Mouse (Mus musculus): Measurements from ENCODE around the gene Ankrd16. TPM values are rescaled to one million over a fixed set of nuclear protein-coding genes. Genes with fewer than 3 reads are reported as not detected.

The Ankrd16 gene
- polyA plus RNA-seq (2015; fragmentation: Nextera tagmentation; extraction: Ambion mirVana), result 52.6 and 59.2 TPM in 2 replicates

DNA sequence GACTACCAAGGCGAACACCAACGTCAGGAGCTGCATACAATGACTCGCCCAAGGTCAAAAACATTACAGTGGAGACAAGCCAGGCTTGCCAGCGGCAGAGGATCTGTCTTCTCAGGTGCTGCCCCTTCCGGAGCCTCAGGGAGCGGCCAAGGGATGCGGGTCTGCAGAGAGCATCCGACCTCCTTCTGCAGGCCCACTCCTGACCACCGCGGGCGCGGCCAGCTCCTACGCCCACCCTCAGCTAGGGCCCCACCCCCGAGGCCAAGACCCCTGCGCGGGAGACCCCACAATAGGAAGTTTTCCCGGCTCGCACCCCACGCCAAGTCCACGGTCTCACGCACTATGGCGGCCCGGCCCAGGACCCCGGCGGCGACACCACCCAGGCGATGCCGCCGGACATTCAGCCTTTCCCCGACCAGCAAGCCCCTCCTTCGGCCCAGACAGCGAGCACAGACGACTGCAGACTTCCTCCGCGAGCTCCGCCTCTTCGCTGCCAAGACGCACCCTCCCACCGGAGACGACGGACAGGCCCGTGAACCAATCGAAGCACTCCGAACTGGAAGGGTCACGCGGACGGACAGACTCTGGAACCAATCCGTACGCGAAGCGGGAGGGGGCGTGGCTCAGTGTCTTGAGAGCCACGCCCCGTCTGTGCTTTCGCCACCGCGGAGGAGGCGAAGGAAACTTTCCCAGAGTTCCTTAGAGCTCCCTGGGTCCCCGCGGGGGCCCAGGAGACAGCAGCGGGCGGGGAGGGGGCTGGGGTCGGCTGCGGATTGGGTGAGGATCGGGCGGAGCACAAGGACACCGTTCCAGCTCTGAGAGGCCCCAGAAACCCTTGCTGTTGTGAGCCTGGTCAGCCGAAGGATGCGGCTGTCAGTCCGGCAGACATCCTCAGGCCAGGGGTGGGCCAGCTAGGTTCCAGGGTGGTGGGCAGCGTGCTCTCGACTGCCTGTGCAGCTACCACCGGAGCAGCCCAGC, at the start of gene Ankrd16, which contains the start of gene Fbh1:
Gene Ankrd16 (plus strand): TSS at position 786 of the 978 bp plus-strand sequence.
Gene Fbh1 (minus strand): TSS at position 492 of the 978 bp plus-strand sequence.
- Histone ChIP-seq H3K4me3 (ENCODE audit: low read length) (peak within 1 kb of the TSS; percentile 80), H3K9ac (replicated peaks; ENCODE audit: low read length) (peak within 1 kb of the TSS; percentile 83), H3K27ac (ENCODE audit: low read length) (peak within 1 kb of the TSS; percentile 98), H3K9me3 (ENCODE audit: low read length) (peaks cover 3% of the 10 kb centered on the region; the same call in 1 of the 2 replicates), H3K4me1 (ENCODE audit: insufficient read depth, low read length) (peaks cover 23% of the 10 kb centered on the region), H3K4me2 (replicated peaks; ENCODE audit: low read depth, low read length) (peak within 1 kb of the TSS; percentile 87), H3K36me3 (ENCODE audit: insufficient read depth, low read length) (peaks cover 15% of the 10 kb centered on the region), H3K27me3 (ENCODE audit: insufficient read depth, low read length) (no peaks in the 10 kb centered on the region)
- 0% methylated on average over 63 of the region's 73 CpGs for WGBS
- peak; percentile 97 for ATAC-seq (ENCODE audit: low FRiP score, low TSS enrichment)

DNA sequence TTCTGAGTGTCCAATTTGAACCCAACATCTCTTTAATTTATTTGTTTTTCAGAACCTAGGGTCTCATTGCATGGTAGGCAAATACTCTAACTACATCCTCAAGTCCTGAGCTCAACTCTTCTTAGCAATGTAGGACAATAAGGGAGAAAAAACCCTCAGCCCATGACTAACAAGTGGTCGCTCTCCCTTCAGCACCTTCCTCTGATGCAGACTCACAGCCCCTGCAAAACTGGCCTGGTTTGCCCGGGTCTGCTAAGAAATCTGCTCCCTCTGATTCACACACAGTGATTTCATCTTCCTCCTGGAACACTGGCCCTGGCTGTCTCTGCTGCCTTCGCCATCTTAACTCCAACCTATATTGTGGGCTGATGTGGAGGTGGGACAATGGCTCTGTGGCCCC, 48.6 kb upstream of the Ankrd16 start:
- H3K4me1 ChIP-seq (ENCODE audit: insufficient read depth, low read length), result no peaks in the 10 kb centered on the region
- H3K4me3 ChIP-seq (ENCODE audit: low read length), result no peak overlapping the region
- H3K27ac ChIP-seq (ENCODE audit: low read length), result no peak overlapping the region
- H3K9ac ChIP-seq (replicated peaks; ENCODE audit: low read length), result no peak overlapping the region
- H3K27me3 ChIP-seq (ENCODE audit: insufficient read depth, low read length), result no peaks in the 10 kb centered on the region
- no peaks in the 10 kb centered on the region for H3K9me3 ChIP-seq (ENCODE audit: low read length)
- WGBS, result 52% methylated on average over 3 of the region's 3 CpGs
- no peak overlapping the region for H3K4me2 ChIP-seq (replicated peaks; ENCODE audit: low read depth, low read length)
- H3K36me3 ChIP-seq (ENCODE audit: insufficient read depth, low read length), result no peaks in the 10 kb centered on the region
- no peak for ATAC-seq (ENCODE audit: low FRiP score, low TSS enrichment)

DNA sequence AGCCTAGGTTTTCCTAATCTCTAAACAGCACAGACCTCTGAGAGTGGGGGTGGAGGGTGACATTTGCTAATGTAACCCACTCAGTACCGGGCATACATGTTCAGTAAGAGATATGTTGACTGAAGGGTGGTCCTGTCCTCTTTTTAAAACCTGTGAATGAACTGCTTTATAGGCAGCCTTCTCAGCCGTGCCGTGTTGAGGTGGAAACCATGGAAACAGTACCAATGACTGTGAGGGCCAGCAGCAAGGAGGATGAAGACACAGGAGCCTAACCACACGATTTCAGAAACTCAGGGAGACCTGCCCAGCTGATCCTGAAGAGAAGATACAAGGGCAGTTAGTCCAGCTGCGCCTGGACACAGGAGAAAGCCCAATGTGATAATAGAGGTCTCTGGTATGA, 44.7 kb upstream of the Ankrd16 start:
- Histone ChIP-seq H3K4me1 (ENCODE audit: insufficient read depth, low read length) (no peaks in the 10 kb centered on the region), H3K27me3 (ENCODE audit: insufficient read depth, low read length) (no peaks in the 10 kb centered on the region), H3K27ac (ENCODE audit: low read length) (no peak overlapping the region), H3K4me3 (ENCODE audit: low read length) (no peak overlapping the region), H3K4me2 (replicated peaks; ENCODE audit: low read depth, low read length) (no peak overlapping the region), H3K36me3 (ENCODE audit: insufficient read depth, low read length) (peaks cover 2% of the 10 kb centered on the region; the same call in 1 of the 2 replicates), H3K9ac (replicated peaks; ENCODE audit: low read length) (no peak overlapping the region), H3K9me3 (ENCODE audit: low read length) (no peaks in the 10 kb centered on the region)
- WGBS, result 71% methylated on average over 5 of the region's 5 CpGs
- no peak for ATAC-seq (ENCODE audit: low FRiP score, low TSS enrichment)

DNA sequence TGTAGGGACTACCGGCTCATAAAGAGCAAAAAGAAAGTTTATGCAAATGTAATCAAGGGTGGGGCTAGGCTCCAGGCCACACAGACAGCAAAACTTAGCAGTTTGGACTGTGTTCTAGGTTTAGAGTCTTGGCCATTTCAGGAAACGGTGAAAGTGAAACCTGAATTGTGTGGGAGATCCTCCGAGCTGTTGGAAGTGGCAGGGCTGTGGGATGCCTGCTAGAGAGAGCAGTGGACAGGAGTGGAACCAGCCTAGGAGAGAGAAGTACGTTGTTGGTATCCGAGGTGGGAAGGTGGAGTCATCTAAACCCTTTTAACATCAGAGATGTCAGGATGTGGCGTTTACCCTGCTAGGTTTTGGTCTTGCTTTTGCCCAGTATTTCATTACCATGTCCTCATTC, 41.8 kb upstream of the Ankrd16 start:
- no peak for ATAC-seq (ENCODE audit: low FRiP score, low TSS enrichment)
- H3K36me3 ChIP-seq (ENCODE audit: insufficient read depth, low read length), result peaks cover 13% of the 10 kb centered on the region
- no peak overlapping the region for H3K4me2 ChIP-seq (replicated peaks; ENCODE audit: low read depth, low read length)
- no peaks in the 10 kb centered on the region for H3K27me3 ChIP-seq (ENCODE audit: insufficient read depth, low read length)
- no peak overlapping the region for H3K9ac ChIP-seq (replicated peaks; ENCODE audit: low read length)
- no peaks in the 10 kb centered on the region for H3K4me1 ChIP-seq (ENCODE audit: insufficient read depth, low read length)
- no peak overlapping the region for H3K4me3 ChIP-seq (ENCODE audit: low read length)
- WGBS, result 83% methylated on average over 6 of the region's 6 CpGs
- H3K27ac ChIP-seq (ENCODE audit: low read length), result no peak overlapping the region
- H3K9me3 ChIP-seq (ENCODE audit: low read length), result no peaks in the 10 kb centered on the region

DNA sequence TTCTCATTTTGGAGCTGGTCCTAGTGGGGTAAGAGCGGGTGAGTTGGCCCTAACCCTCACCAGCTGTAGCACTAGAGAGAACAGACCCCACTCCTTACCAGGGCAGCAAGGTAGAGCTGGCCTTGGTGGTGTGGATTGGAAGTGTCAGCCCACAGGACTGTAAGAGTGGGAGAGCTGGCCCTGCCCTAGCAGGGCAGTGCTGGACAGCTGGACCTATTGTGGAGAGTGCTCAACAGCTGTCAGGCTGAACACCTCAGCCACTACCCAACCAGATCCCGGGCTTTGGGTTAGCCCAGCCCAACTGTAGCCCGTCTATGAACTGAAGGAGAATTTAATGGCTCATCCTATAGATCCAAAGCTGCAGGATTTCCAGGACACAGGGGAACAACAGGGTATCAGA, 38.9 kb upstream of the Ankrd16 start:
- Histone ChIP-seq H3K9ac (replicated peaks; ENCODE audit: low read length) (no peak overlapping the region), H3K27ac (ENCODE audit: low read length) (no peak overlapping the region), H3K27me3 (ENCODE audit: insufficient read depth, low read length) (no peaks in the 10 kb centered on the region), H3K4me1 (ENCODE audit: insufficient read depth, low read length) (no peaks in the 10 kb centered on the region), H3K4me2 (replicated peaks; ENCODE audit: low read depth, low read length) (no peak overlapping the region), H3K4me3 (ENCODE audit: low read length) (no peak overlapping the region), H3K36me3 (ENCODE audit: insufficient read depth, low read length) (peaks cover 42% of the 10 kb centered on the region), H3K9me3 (ENCODE audit: low read length) (no peaks in the 10 kb centered on the region)
- no peak for ATAC-seq (ENCODE audit: low FRiP score, low TSS enrichment)
- 93% methylated on average over 3 of the region's 3 CpGs for WGBS

DNA sequence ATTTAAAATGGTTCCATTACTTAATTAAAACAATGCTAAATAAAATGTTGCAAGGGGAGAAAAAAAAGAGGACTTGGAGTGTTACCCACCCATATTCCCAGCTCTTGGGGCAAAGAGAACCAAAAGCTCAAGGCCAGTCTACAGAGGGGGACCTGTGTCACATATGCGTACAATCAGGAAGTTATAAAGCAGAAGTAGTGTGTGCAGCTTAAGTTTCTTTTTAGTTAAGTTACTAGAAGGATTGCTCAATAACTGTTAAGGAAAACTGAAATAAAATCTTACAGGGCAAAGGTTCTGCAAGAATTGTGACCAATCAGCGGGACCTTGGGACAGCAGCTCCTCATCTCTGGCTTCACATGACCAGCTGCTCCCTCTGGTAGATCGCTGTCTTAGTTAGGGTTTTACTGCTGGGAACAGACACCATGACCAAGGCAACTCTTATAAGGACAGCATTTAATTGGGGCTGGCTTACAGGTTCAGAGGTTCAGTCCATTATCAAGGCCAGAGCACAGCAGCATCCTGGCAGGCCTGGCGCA, 38.1 kb upstream of the Ankrd16 start:
- Histone ChIP-seq H3K4me1 (ENCODE audit: insufficient read depth, low read length) (no peaks in the 10 kb centered on the region), H3K27me3 (ENCODE audit: insufficient read depth, low read length) (no peaks in the 10 kb centered on the region), H3K4me3 (ENCODE audit: low read length) (no peak overlapping the region), H3K27ac (ENCODE audit: low read length) (no peak overlapping the region), H3K36me3 (ENCODE audit: insufficient read depth, low read length) (peaks cover 46% of the 10 kb centered on the region), H3K4me2 (replicated peaks; ENCODE audit: low read depth, low read length) (no peak overlapping the region), H3K9ac (replicated peaks; ENCODE audit: low read length) (no peak overlapping the region), H3K9me3 (ENCODE audit: low read length) (no peaks in the 10 kb centered on the region)
- ATAC-seq (ENCODE audit: low FRiP score, low TSS enrichment), result no peak
- WGBS, result 92% methylated on average over 4 of the region's 4 CpGs

DNA sequence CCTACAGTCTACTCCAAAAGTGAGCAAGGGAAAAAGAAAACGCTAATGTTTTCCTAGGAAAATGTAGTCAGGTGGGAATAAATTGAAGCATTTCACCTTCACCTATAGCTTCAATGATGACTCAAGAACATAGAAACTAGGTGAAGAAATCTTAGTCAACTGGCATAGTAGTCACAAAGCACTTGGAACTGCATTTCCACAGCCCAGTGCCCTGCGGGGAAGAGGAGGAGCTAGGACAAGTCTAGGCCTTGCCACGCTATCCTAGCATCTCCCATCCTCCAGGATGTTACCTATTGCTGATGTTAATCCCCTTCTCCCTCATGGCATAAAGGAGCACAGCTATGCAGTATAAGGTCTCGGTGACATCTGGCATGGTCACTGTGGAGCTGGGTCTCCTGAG, 15.1 kb upstream of the Ankrd16 start:
- Histone ChIP-seq H3K4me2 (replicated peaks; ENCODE audit: low read depth, low read length) (no peak overlapping the region), H3K9ac (replicated peaks; ENCODE audit: low read length) (no peak overlapping the region), H3K27me3 (ENCODE audit: insufficient read depth, low read length) (no peaks in the 10 kb centered on the region), H3K9me3 (ENCODE audit: low read length) (no peaks in the 10 kb centered on the region), H3K4me3 (ENCODE audit: low read length) (no peak overlapping the region), H3K27ac (ENCODE audit: low read length) (no peak overlapping the region), H3K36me3 (ENCODE audit: insufficient read depth, low read length) (peaks cover 66% of the 10 kb centered on the region), H3K4me1 (ENCODE audit: insufficient read depth, low read length) (no peaks in the 10 kb centered on the region)
- 92% methylated on average over 4 of the region's 4 CpGs for WGBS
- ATAC-seq (ENCODE audit: low FRiP score, low TSS enrichment), result no peak

DNA sequence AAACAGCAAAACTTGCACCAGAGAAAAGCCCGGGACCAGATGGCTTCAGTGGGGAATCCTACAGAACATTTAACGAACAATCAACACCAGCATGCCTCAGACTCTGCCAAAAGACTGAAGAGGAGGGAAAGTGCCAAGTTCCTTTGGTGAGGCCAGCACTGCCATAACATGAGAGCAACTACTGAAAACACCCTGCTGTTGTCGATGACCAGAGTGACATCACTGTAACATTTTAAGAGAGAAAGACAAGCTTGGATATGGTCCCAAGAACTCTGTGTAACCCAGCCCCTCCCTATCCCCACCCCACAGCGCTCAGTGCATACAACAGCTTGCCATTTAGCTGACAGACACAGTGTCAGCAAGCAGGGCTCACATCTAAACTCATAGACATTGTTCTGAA, 12.0 kb upstream of the Ankrd16 start:
- Histone ChIP-seq H3K4me1 (ENCODE audit: insufficient read depth, low read length) (no peaks in the 10 kb centered on the region), H3K4me2 (replicated peaks; ENCODE audit: low read depth, low read length) (no peak overlapping the region), H3K27ac (ENCODE audit: low read length) (no peak overlapping the region), H3K9ac (replicated peaks; ENCODE audit: low read length) (no peak overlapping the region), H3K27me3 (ENCODE audit: insufficient read depth, low read length) (no peaks in the 10 kb centered on the region), H3K9me3 (ENCODE audit: low read length) (no peaks in the 10 kb centered on the region), H3K36me3 (ENCODE audit: insufficient read depth, low read length) (peaks cover 56% of the 10 kb centered on the region), H3K4me3 (ENCODE audit: low read length) (no peak overlapping the region)
- WGBS, result 81% methylated on average over 4 of the region's 4 CpGs
- ATAC-seq (ENCODE audit: low FRiP score, low TSS enrichment), result no peak

DNA sequence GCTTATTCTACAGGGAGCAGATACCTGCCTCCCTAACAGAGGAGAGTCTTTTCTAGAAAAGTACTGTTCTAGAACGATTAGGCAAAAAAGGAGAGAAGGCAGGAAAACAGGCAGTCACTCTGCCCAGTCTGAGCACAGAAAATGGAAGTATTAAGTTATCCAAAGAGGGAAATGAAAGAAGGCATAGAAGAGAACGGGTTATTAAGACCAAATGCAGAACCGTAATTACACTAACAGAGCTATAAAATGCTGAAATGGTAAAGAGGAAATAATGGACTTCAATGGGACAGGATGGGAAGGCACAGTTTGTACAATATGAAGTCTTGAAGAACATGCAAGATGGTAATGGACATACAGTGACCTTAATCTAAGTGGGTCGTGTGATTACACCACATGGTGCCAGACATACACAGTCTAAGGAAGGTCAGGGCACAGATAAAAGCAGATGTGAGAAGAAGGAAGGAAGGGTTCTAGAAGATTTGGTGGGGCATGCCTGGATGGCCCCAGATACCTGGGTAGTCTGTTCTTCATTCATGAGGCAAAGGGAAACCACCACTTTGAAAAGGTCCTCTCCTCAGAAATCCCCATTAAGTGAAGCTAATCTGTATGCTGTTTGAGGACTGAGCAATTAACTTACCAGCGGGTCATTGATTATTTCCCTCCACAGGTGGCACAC, 11.1 kb upstream of the Ankrd16 start:
- no peak overlapping the region for H3K4me3 ChIP-seq (ENCODE audit: low read length)
- H3K9ac ChIP-seq (replicated peaks; ENCODE audit: low read length), result no peak overlapping the region
- H3K36me3 ChIP-seq (ENCODE audit: insufficient read depth, low read length), result peaks cover 54% of the 10 kb centered on the region
- H3K4me2 ChIP-seq (replicated peaks; ENCODE audit: low read depth, low read length), result no peak overlapping the region
- no peaks in the 10 kb centered on the region for H3K4me1 ChIP-seq (ENCODE audit: insufficient read depth, low read length)
- 83% methylated on average over 5 of the region's 5 CpGs for WGBS
- no peak for ATAC-seq (ENCODE audit: low FRiP score, low TSS enrichment)
- H3K27ac ChIP-seq (ENCODE audit: low read length), result no peak overlapping the region
- H3K9me3 ChIP-seq (ENCODE audit: low read length), result no peaks in the 10 kb centered on the region
- H3K27me3 ChIP-seq (ENCODE audit: insufficient read depth, low read length), result no peaks in the 10 kb centered on the region
